Mouse (Mus musculus) limb, embryonic 12.5 days (tissue): ENCODE measurements around the gene Olfr648. TPM values are rescaled to one million over a fixed set of nuclear protein-coding genes. Genes with fewer than 3 reads are reported as not detected.

Experiments used
- ATAC-seq: fragments of 200-750 bp; cut with Nextera tagmentation; 2 replicates; pipeline ENCODE4 v1.8.0; 2017; ENCODE audit warnings: low read depth, moderate TSS enrichment; ENCODE audit not compliant: insufficient number of reproducible peaks, insufficient read depth, low FRiP score, low TSS enrichment
- H3K27ac ChIP-seq: fragments of 300-500 bp; sonication (generic); 2 replicates; pipeline ENCODE4 v1.5.1; 2016; ENCODE audit warnings: mild to moderate bottlenecking, moderate library complexity
- H3K27me3 ChIP-seq: fragments of 300-500 bp; sonication (generic); 2 replicates; pipeline ENCODE4 v1.6.1; 2016; ENCODE audit warnings: mild to moderate bottlenecking, moderate library complexity
- H3K36me3 ChIP-seq: fragments of 300-500 bp; sonication (generic); 2 replicates; pipeline ENCODE4 v1.6.1; 2016; ENCODE audit warnings: mild to moderate bottlenecking, moderate library complexity
- H3K4me1 ChIP-seq: fragments of 300-500 bp; sonication (generic); replicated peaks from 2 replicates; pipeline ENCODE4 v1.6.1; 2016
- H3K4me2 ChIP-seq: fragments of 300-500 bp; sonication (generic); 2 replicates; pipeline ENCODE4 v1.6.1; 2016; ENCODE audit warnings: mild to moderate bottlenecking, moderate library complexity
- H3K4me3 ChIP-seq: fragments of 300-500 bp; sonication (generic); replicated peaks from 2 replicates; pipeline ENCODE4 v1.5.1; 2016; ENCODE audit warnings: mild to moderate bottlenecking
- H3K9ac ChIP-seq: fragments of 300-500 bp; sonication (generic); replicated peaks from 2 replicates; pipeline ENCODE4 v1.6.1; 2016; ENCODE audit warnings: mild to moderate bottlenecking, moderate library complexity
- H3K9me3 ChIP-seq: fragments of 300-500 bp; sonication (generic); 2 replicates; pipeline ENCODE4 v1.6.1; 2016; ENCODE audit warnings: mild to moderate bottlenecking, moderate library complexity
- WGBS: fragments of 180-500 bp; shearing (Covaris S2); methylation state at CpG from one replicate; pipeline ENCODE4 v1.1.7; 2016; 5-methylcytosine and 5-hydroxymethylcytosine counted together
- polyA plus RNA-seq: library from polyadenylated mRNA; unstranded; fragments of >200 nt; fragmentation: Nextera tagmentation; extraction: Ambion mirVana; gene quantifications from 2 replicates; pipeline ENCODE4 v1.2.1, GENCODE M21; 2016

Olfr648 gene
- 0.23 and 0.26 TPM in 2 replicates for polyA plus RNA-seq

DNA sequence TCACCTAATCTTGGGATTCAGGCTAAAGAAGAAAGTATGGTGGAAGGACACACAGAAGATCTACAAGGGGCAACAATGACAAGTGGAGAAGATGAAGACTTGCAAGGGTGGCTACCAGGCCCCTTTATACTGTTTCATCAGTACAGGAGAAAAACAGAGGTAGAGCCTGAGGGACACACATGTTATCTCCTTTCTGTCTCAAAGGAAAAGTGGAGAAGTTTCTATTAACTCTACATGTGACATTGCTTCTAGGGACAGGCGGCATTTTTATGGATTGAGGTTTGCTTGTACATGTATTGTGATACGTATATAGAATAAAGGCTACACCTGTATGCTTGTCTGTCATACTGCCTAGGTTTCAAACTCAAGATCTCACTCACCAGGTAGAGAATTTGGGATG is at the start of gene Olfr648:
Gene Olfr648, minus strand, starts transcription at position 101 of the 400 bp plus-strand sequence.
- Histone ChIP-seq H3K27ac (no peak within 1 kb of the TSS), H3K9ac (no peak within 1 kb of the TSS), H3K9me3 (no peaks in the 10 kb centered on the region), H3K4me1 (no peaks in the 10 kb centered on the region), H3K4me3 (no peak within 1 kb of the TSS), H3K36me3 (no peaks in the 10 kb centered on the region), H3K27me3 (no peaks in the 10 kb centered on the region), H3K4me2 (no peak within 1 kb of the TSS)
- ATAC-seq, result no peak
- WGBS, result 97% methylated on average over 2 of the region's 2 CpGs

GRCm38 (mm10) chr7:104231203-104231602 is 48.0 kb upstream of the Olfr648 start:
- no peak overlapping the region for H3K27ac ChIP-seq
- H3K9me3 ChIP-seq, result no peaks in the 10 kb centered on the region
- ATAC-seq, result no peak
- no peak overlapping the region for H3K9ac ChIP-seq
- no peak overlapping the region for H3K4me3 ChIP-seq
- H3K36me3 ChIP-seq, result no peaks in the 10 kb centered on the region
- WGBS, result 36% methylated on average over 2 of the region's 2 CpGs
- H3K4me2 ChIP-seq, result no peak overlapping the region
- no peaks in the 10 kb centered on the region for H3K4me1 ChIP-seq
- no peaks in the 10 kb centered on the region for H3K27me3 ChIP-seq

GRCm38 (mm10) chr7:104218701-104219569 is 35.7 kb upstream of the Olfr648 start, which contains the start of gene Trim6:
TSS of gene Trim6 (plus strand) at chr7:104218793.
- Histone ChIP-seq H3K9me3 (no peaks in the 10 kb centered on the region), H3K27me3 (no peaks in the 10 kb centered on the region), H3K4me1 (peaks cover 6% of the 10 kb centered on the region; the same call in 1 of the 2 replicates), H3K4me2 (peak within 1 kb of the TSS; percentile 60), H3K4me3 (peak within 1 kb of the TSS; percentile 41), H3K27ac (no peak within 1 kb of the TSS), H3K9ac (peak within 1 kb of the TSS; percentile 44), H3K36me3 (no peaks in the 10 kb centered on the region)
- peak; percentile 75; the same call in 1 of the 2 replicates for ATAC-seq
- WGBS, result 1% methylated on average over 37 of the region's 37 CpGs

DNA sequence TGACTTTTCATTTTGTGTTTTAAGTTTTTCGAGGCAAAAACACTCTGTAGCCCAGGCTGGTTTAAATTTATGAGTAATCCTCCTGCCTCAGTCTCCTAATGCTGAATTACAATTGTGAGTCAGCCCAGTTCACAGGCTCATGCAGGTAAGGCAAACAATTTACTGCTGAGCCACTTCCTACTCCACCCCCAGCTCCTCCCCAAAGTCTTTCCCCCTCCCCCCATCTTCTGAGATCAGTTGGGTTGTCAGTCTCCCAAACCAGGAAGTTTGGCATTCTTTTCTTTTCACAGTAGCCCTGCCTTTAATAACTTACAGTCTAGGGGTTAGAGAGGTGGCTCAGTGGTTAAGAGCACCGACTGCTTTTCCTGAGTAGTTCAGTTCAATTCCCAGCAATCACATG is 34.7 kb upstream of the Olfr648 start:
- no peak overlapping the region for H3K27ac ChIP-seq
- H3K36me3 ChIP-seq, result no peaks in the 10 kb centered on the region
- H3K4me1 ChIP-seq, result peaks cover 6% of the 10 kb centered on the region; the same call in 1 of the 2 replicates
- H3K4me2 ChIP-seq, result no peak overlapping the region
- no peak overlapping the region for H3K4me3 ChIP-seq
- no peaks in the 10 kb centered on the region for H3K9me3 ChIP-seq
- WGBS, result 78% methylated on average over 2 of the region's 2 CpGs
- no peak for ATAC-seq
- H3K27me3 ChIP-seq, result no peaks in the 10 kb centered on the region
- no peak overlapping the region for H3K9ac ChIP-seq

- Histone ChIP-seq H3K36me3 (no peaks in the 10 kb centered on the region), H3K27ac (no peak overlapping the region), H3K9me3 (no peaks in the 10 kb centered on the region), H3K4me2 (no peak overlapping the region), H3K9ac (no peak overlapping the region), H3K27me3 (no peaks in the 10 kb centered on the region), H3K4me1 (peaks cover 6% of the 10 kb centered on the region; the same call in 1 of the 2 replicates), H3K4me3 (no peak overlapping the region)
- 54% methylated on average over 1 of the region's 1 CpGs for WGBS
- ATAC-seq, result no peak
Measured at GRCm38 (mm10) chr7:104216011-104216535, 32.9 kb upstream of the Olfr648 start.

- H3K27me3 ChIP-seq, result no peaks in the 10 kb centered on the region
- H3K36me3 ChIP-seq, result no peaks in the 10 kb centered on the region
- WGBS, result 94% methylated on average over 7 of the region's 7 CpGs
- H3K9ac ChIP-seq, result no peak overlapping the region
- H3K4me1 ChIP-seq, result no peaks in the 10 kb centered on the region
- H3K4me3 ChIP-seq, result no peak overlapping the region
- ATAC-seq, result no peak
- H3K9me3 ChIP-seq, result no peaks in the 10 kb centered on the region
- no peak overlapping the region for H3K27ac ChIP-seq
- H3K4me2 ChIP-seq, result no peak overlapping the region
Measured at GRCm38 (mm10) chr7:104206197-104206596, 23.0 kb upstream of the Olfr648 start.

DNA sequence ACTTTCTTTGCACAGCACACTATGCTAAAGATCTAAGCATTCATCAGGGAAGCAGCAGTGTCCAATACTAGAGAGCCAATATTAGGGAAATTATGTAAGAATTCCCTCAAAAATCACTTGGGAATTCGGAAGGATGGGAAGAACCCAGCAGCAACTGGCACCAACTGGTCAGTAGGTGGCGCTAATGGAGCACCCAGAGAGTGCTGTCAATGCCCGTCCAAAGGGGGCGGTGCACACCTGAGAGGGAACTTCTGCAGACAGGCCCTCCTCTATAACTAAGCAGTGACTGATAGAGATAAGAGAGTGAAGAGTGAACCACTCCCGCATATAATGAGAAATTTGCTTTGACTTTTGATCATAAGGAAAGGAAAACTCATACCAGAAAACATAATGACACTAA is 16.6 kb upstream of the Olfr648 start:
- ATAC-seq, result no peak
- 5% methylated on average over 5 of the region's 5 CpGs for WGBS
- no peaks in the 10 kb centered on the region for H3K36me3 ChIP-seq
- no peak overlapping the region for H3K4me3 ChIP-seq
- H3K9ac ChIP-seq, result no peak overlapping the region
- H3K4me2 ChIP-seq, result no peak overlapping the region
- H3K27me3 ChIP-seq, result no peaks in the 10 kb centered on the region
- no peaks in the 10 kb centered on the region for H3K4me1 ChIP-seq
- no peak overlapping the region for H3K27ac ChIP-seq
- no peaks in the 10 kb centered on the region for H3K9me3 ChIP-seq

DNA sequence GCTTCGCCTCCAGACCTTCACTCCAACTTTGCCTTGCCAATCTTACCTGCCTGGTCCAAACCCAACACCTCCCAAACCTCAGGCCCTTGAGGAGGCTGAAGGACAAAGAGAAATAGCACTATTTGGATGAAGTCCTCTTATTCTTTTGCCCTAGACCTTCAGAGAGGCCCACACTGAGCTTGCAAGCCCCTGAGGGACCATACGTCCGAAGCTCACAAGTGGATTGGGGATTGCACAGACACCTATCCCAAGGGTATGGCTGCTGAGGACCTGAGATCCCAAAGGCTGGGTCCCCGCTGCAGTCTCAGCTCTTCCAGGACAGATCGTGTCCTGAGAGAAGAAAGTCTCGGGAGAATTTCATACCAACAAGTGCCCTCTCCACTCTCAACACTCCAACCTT is 12.7 kb upstream of the Olfr648 start, which contains the start of gene Olfr649:
Gene Olfr649, minus strand, starts transcription at position 101 of the 400 bp plus-strand sequence.
- Histone ChIP-seq H3K36me3 (no peaks in the 10 kb centered on the region), H3K4me1 (no peaks in the 10 kb centered on the region), H3K4me3 (no peak within 1 kb of the TSS), H3K27ac (no peak within 1 kb of the TSS), H3K27me3 (no peaks in the 10 kb centered on the region), H3K9me3 (no peaks in the 10 kb centered on the region), H3K9ac (no peak within 1 kb of the TSS), H3K4me2 (no peak within 1 kb of the TSS)
- no peak for ATAC-seq
- WGBS, result 85% methylated on average over 6 of the region's 6 CpGs

- no peaks in the 10 kb centered on the region for H3K27me3 ChIP-seq
- H3K4me2 ChIP-seq, result no peak overlapping the region
- H3K9me3 ChIP-seq, result no peaks in the 10 kb centered on the region
- no peak overlapping the region for H3K9ac ChIP-seq
- ATAC-seq, result no peak
- WGBS, result 60% methylated on average over 9 of the region's 9 CpGs
- H3K27ac ChIP-seq, result no peak overlapping the region
- H3K4me1 ChIP-seq, result no peaks in the 10 kb centered on the region
- no peaks in the 10 kb centered on the region for H3K36me3 ChIP-seq
- H3K4me3 ChIP-seq, result no peak overlapping the region
Measured at GRCm38 (mm10) chr7:104191275-104191674, 8.1 kb upstream of the Olfr648 start.

GRCm38 (mm10) chr7:104179074-104179473 is 4.1 kb downstream of the Olfr648 start:
- ATAC-seq, result no peak
- H3K9ac ChIP-seq, result no peak overlapping the region
- H3K4me3 ChIP-seq, result no peak overlapping the region
- no peaks in the 10 kb centered on the region for H3K27me3 ChIP-seq
- no peak overlapping the region for H3K4me2 ChIP-seq
- WGBS, result 95% methylated on average over 1 of the region's 1 CpGs
- no peaks in the 10 kb centered on the region for H3K4me1 ChIP-seq
- no peaks in the 10 kb centered on the region for H3K36me3 ChIP-seq
- no peaks in the 10 kb centered on the region for H3K9me3 ChIP-seq
- H3K27ac ChIP-seq, result no peak overlapping the region

DNA sequence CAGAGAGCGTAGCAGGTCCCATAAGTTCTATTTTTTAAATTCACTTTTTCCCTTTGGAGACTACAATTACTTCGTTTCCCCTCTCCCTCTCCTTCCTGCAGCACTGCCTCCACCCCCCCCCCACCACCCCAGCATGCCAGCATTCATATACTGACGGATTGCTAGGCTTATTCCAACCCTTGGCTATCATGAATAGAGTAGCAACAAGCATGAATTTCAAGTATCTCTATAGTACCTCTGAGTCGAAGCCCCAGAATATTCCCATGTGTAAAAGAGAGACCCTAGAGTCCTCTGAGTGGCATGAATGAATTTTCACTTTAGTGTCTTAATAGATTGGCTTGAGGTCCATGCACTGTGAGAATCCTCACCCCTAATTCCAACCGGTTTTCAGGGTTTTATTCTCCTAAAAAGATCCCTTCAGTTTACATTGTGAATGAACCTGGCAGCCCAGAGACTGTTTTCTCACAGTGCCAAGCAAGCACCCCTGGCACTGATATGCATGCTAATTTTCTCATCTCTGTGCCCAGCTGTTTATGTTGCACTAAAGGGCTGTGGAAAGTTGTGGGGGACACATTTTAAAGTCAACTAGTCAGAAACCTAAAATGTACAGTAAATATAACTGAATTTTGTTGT is 4.7 kb downstream of the Olfr648 start:
- WGBS, result 73% methylated on average over 5 of the region's 5 CpGs

More for the DNA sequence above, 4.7 kb downstream of the Olfr648 start:
- Histone ChIP-seq H3K4me2 (no peak overlapping the region), H3K4me1 (no peaks in the 10 kb centered on the region), H3K27ac (no peak overlapping the region), H3K4me3 (no peak overlapping the region), H3K27me3 (no peaks in the 10 kb centered on the region), H3K9ac (no peak overlapping the region), H3K36me3 (no peaks in the 10 kb centered on the region), H3K9me3 (no peaks in the 10 kb centered on the region)
- no peak for ATAC-seq
